Mouse (Mus musculus) ES-E14 (cell line): ENCODE data around the gene Sarnp. TPM values are rescaled to one million over a fixed set of nuclear protein-coding genes. Genes with fewer than 3 reads are reported as not detected.

Experiments
- DNase-seq: peaks from one replicate; pipeline ENCODE4 v3.0.0-alpha.2; 2013; ENCODE audit warnings: low read depth, low spot score
- H3K27ac ChIP-seq: 2 replicates; pipeline ENCODE4 v1.5.1; 2012; ENCODE audit warnings: low read depth, mild to moderate bottlenecking, low read length, moderate library complexity, mixed read lengths; ENCODE audit not compliant: poor library complexity, insufficient read depth, severe bottlenecking
- H3K36me3 ChIP-seq: 2 replicates; pipeline ENCODE4 v1.6.1; 2012; ENCODE audit warnings: mild to moderate bottlenecking, low read length, moderate library complexity, mixed read lengths; ENCODE audit not compliant: control insufficient read depth, poor library complexity, insufficient read depth, severe bottlenecking
- H3K4me1 ChIP-seq, 2 experiments: fragments of 150-350 bp in 1 of 2; sonication (generic) in 1 of 2; 2 replicates each; pipeline ENCODE4 v1.6.1; 2012; ENCODE audit warnings: low read length in 2 of 2, mild to moderate bottlenecking in 1 of 2, mixed read lengths in 1 of 2; ENCODE audit not compliant: control insufficient read depth in 2 of 2, insufficient read depth in 2 of 2, poor library complexity in 1 of 2
- H3K4me3 ChIP-seq, 2 experiments: fragments of 150-350 bp in 1 of 2; sonication (generic) in 1 of 2; 2 replicates each; pipeline ENCODE4 v1.5.1; 2012; ENCODE audit warnings: low read length in 2 of 2, low read depth in 1 of 2, mild to moderate bottlenecking in 1 of 2, mixed read lengths in 1 of 2; ENCODE audit not compliant: insufficient read depth in 1 of 2, poor library complexity in 1 of 2, severe bottlenecking in 1 of 2
- H3K9ac ChIP-seq: 2 replicates; pipeline ENCODE4 v1.6.1; 2012; ENCODE audit warnings: low read depth, mild to moderate bottlenecking, low read length, mixed read lengths; ENCODE audit not compliant: poor library complexity, insufficient read depth, severe bottlenecking
- H3K9me3 ChIP-seq: fragments of 150-350 bp; sonication (generic); 2 replicates; pipeline ENCODE4 v1.6.1; 2012; ENCODE audit warnings: low read depth, mild to moderate bottlenecking, low read length; ENCODE audit not compliant: control insufficient read depth, insufficient read depth
- CHD2 ChIP-seq: IDR thresholded peaks from 2 replicates; pipeline ENCODE4 v1.6.1; 2014; ENCODE audit warnings: mild to moderate bottlenecking, low read depth, low read length, inconsistent platforms
- HCFC1 ChIP-seq: IDR thresholded peaks from 2 replicates; pipeline ENCODE4 v1.6.1; 2012; ENCODE audit warnings: low read length, inconsistent platforms, borderline replicate concordance; ENCODE audit not compliant: insufficient read depth
- MAFK ChIP-seq: IDR thresholded peaks from 2 replicates; pipeline ENCODE4 v1.6.1; 2014; ENCODE audit warnings: mild to moderate bottlenecking, low read depth, low read length, inconsistent platforms; ENCODE audit not compliant: insufficient read depth
- ZC3H11A ChIP-seq: IDR thresholded peaks from 2 replicates; pipeline ENCODE4 v1.6.1; 2012; ENCODE audit warnings: low read depth, mild to moderate bottlenecking, inconsistent platforms, low read length, borderline replicate concordance
- ZNF384 ChIP-seq: IDR thresholded peaks from 2 replicates; pipeline ENCODE4 v1.6.1; 2012; ENCODE audit warnings: low read depth, low read length, inconsistent platforms
- in situ Hi-C, 2 experiments: fragments of 600-800 bp; cut with MboI; formaldehyde crosslinking; loops; one replicate each; pipeline ENCODE4 v1.15.1; 2025; ENCODE audit warnings: low sequenced_read_pairs in 2 of 2, inconsistent platforms in 1 of 2; ENCODE audit not compliant: unreplicated experiment in 2 of 2
- total RNA-seq: library from RNA; depleted of rRNA; stranded (reverse); fragments of 300-350 nt; gene quantifications from 2 replicates; pipeline ENCODE4 v1.2.3, GENCODE M21; 2012

Gene Sarnp
- total RNA-seq, 1 experiment = 101 TPM

DNA sequence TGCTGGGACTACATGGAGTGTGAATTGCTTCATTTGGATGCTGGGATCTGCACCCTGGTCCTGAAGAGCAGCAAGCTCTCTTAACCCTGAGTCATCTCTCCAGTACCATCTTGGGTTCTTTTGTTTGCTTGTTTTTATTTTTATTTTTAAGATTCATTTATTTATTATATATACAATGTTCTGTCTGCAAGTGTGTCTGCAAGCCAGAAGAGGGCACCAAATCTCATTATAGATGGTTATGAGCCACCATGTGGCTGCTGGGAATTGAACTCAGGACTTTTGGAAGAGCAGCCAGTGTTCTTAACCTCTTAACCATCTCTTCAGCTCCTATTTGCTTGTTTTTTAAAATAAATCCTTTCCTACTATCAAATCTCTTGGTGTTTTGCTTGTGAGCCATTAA lies 20.3 kb downstream of the Sarnp start:
- Histone ChIP-seq H3K4me3 (no peak overlapping the region), H3K9ac (no peak overlapping the region), H3K36me3 (peaks cover 18% of the 10 kb centered on the region), H3K4me1 (no peaks in the 10 kb centered on the region), H3K9me3 (no peaks in the 10 kb centered on the region), H3K27ac (no peak overlapping the region)
- in situ Hi-C loops = no loop called here
- no peak for DNase-seq
- TF ChIP-seq ZC3H11A (no peak), HCFC1 (no peak), MAFK (no peak), ZNF384 (no peak), CHD2 (no peak)

DNA sequence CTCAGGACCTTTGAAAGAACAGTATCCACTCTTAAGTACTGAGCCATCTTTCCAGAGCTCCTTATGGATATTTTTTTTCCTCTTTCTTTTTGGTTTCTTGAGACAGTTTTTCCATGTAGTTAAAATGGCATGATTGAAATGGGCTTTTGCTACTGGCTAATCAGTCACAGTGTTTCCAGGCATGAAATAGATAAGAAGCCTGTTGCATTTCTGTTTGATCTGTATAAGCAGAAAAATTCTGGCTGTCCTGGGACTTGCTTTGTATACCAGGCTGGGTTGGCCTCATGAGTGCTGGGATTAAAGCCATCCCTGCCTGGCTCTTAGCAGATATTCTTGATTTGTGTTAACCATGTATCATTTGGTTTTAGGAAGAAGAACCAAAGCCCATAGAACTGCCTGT lies 22.3 kb downstream of the Sarnp start:
- no peak for DNase-seq
- Histone ChIP-seq H3K4me1 (no peaks in the 10 kb centered on the region), H3K36me3 (peaks cover 28% of the 10 kb centered on the region), H3K27ac (no peak overlapping the region), H3K9ac (no peak overlapping the region), H3K9me3 (no peaks in the 10 kb centered on the region), H3K4me3 (no peak overlapping the region)
- in situ Hi-C loops = no loop called here
- TF ChIP-seq ZNF384 (no peak), ZC3H11A (no peak), MAFK (no peak), CHD2 (no peak), HCFC1 (no peak)

DNA sequence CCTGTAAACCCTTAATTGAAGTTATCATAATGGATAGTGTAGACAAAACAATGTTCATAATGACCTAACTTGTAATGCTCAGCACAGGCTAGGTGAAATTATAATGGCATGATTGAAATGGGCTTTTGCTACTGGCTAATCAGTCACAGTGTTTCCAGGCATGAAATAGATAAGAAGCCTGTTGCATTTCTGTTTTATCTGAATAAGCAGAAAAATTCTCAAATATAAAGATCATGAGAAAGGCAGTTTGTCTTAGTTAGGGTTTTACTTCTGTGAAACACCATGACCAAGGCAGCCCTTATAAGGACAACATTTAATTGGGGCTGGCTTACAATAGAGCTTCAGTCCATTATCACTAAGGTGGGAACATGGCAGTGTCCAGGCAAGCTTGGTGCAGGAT lies 23.5 kb downstream of the Sarnp start:
- Histone ChIP-seq H3K4me3 (no peak overlapping the region), H3K9me3 (no peaks in the 10 kb centered on the region), H3K27ac (no peak overlapping the region), H3K9ac (no peak overlapping the region), H3K4me1 (no peaks in the 10 kb centered on the region), H3K36me3 (peaks cover 25% of the 10 kb centered on the region)
- TF ChIP-seq HCFC1 = no peak
- no peak for TF ChIP-seq ZNF384
- TF ChIP-seq ZC3H11A = no peak
- TF ChIP-seq MAFK = no peak
- no peak for TF ChIP-seq CHD2
- no peak for DNase-seq
- in situ Hi-C loops = no loop called here

DNA sequence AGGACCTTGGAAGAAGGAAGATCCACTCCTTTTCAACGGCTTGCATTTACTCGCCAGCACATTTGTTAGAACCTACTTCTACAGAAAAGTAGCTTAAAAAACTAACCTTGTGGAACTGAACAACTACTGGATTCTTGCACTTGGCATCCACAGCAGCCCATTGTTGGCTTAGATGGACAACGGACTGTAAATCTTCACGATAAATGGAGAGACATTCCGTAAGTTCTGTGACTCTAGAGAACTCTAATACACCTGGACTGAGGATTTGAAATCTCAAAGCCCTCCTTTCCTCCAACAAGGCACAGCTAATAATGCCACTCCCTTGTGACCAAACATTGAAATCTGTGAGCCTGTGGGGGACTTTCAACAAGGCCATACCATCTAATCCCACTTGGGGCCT lies 26.1 kb downstream of the Sarnp start:
- H3K9ac ChIP-seq = no peak overlapping the region
- DNase-seq = no peak
- in situ Hi-C loops = no loop called here

DNA sequence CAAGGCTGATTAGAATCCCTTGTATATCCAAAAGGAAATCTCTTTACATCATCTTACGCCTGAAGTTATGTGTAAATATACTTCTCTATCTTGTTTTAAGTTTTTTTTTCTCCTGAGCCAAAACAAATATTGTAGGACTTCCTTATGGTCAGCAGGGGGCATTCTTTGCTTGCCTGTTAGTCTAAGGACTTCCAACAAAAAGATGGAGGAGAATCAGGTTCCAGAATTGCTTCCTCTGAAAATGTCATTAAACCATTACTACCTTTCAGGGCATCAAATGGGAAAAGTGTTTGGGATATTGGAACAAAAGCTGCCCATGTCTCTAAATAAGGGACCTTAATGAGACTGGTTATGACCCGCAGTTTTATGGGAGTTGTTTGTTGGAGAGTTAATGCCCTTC lies 28.4 kb downstream of the Sarnp start:
- in situ Hi-C loops = no loop called here
- Histone ChIP-seq H3K4me1 (no peaks in the 10 kb centered on the region), H3K9ac (no peak overlapping the region), H3K36me3 (peaks cover 21% of the 10 kb centered on the region), H3K27ac (no peak overlapping the region), H3K9me3 (no peaks in the 10 kb centered on the region), H3K4me3 (no peak overlapping the region)
- TF ChIP-seq ZC3H11A = no peak
- no peak for DNase-seq

More for the DNA sequence above, 26.1 kb downstream of the Sarnp start:
- Histone ChIP-seq H3K27ac (no peak overlapping the region), H3K36me3 (peaks cover 20% of the 10 kb centered on the region), H3K9me3 (no peaks in the 10 kb centered on the region), H3K4me3 (no peak overlapping the region), H3K4me1 (no peaks in the 10 kb centered on the region)
- TF ChIP-seq CHD2 = no peak
- TF ChIP-seq MAFK = no peak
